Mouse (Mus musculus) liver, postnatal 0 days (tissue): ENCODE data around the gene Trpv2.

Source experiments
- CTCF ChIP-seq: sonication (generic); IDR thresholded peaks from 2 replicates; pipeline ENCODE4 v1.5.1; 2016; ENCODE audit warnings: antibody characterized with exemption, low read depth
- EP300 ChIP-seq: IDR thresholded peaks from 2 replicates; pipeline ENCODE4 v1.6.1; 2016; ENCODE audit warnings: antibody characterized with exemption, low read depth, mild to moderate bottlenecking

DNA sequence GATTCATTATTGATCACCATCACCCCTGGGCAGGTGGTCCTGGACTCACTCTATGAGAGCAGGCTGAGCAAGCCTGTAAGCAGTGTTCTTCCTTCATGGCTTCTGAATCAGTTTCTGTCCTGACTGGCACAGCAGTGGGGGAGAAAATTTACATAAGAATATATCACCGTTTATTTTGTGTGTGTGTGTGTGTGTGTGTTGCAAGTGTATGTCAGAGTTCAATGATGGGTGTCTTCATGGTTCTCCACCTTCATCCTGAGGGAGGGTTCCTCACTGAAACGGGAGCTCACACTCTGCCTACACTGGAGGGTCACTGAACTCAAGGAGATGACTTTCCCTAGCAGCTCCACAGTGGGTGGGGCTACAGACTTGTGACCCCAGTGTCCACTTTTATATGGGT, 33.3 kb upstream of the Trpv2 start:
- TF ChIP-seq CTCF (no peak), EP300 (no peak)
